Mouse (Mus musculus): ENCODE results near the gene Lrrc32. TPM values are rescaled to one million over a fixed set of nuclear protein-coding genes. Genes with fewer than 3 reads are reported as not detected.

Lrrc32 gene
- polyA plus RNA-seq, 1 experiment from 2014 or later: 7.3 TPM

Other genes with a start within 250 kb of the Lrrc32 start
- gene Acer3, start 168.1 kb upstream of the Lrrc32 start, polyA plus RNA-seq (2015; fragmentation: Nextera tagmentation; extraction: Ambion mirVana): 16.2 and 16.9 TPM in 2 replicates
- gene Tsku, start 128.0 kb upstream of the Lrrc32 start, polyA plus RNA-seq (2015; fragmentation: Nextera tagmentation; extraction: Ambion mirVana): 4.6 and 6.1 TPM in 2 replicates
- not detected in 2 replicates for gene Gucy2d, start 48.9 kb upstream of the Lrrc32 start, polyA plus RNA-seq (2015; fragmentation: Nextera tagmentation; extraction: Ambion mirVana)
- gene Emsy, start 167.5 kb downstream of the Lrrc32 start, polyA plus RNA-seq (2015; fragmentation: Nextera tagmentation; extraction: Ambion mirVana): 20.2 and 23.1 TPM in 2 replicates
- 35.6 and 37.4 TPM in 2 replicates for gene Thap12, start 213.8 kb downstream of the Lrrc32 start, polyA plus RNA-seq (2015; fragmentation: Nextera tagmentation; extraction: Ambion mirVana)